Mouse (Mus musculus) urinary bladder, postnatal 36 days (tissue): Measurements from ENCODE around the gene Gm20388.
A peak's percentile ranks its signal among the peaks of the same experiment; 100 is the strongest.

Experiments
- DNase-seq, 2 experiments: peaks; one replicate each; pipeline ENCODE4 v3.0.0; 2022; ENCODE audit warnings: low spot score in 2 of 2, mixed read lengths in 1 of 2

The Gm20388 gene

DNA sequence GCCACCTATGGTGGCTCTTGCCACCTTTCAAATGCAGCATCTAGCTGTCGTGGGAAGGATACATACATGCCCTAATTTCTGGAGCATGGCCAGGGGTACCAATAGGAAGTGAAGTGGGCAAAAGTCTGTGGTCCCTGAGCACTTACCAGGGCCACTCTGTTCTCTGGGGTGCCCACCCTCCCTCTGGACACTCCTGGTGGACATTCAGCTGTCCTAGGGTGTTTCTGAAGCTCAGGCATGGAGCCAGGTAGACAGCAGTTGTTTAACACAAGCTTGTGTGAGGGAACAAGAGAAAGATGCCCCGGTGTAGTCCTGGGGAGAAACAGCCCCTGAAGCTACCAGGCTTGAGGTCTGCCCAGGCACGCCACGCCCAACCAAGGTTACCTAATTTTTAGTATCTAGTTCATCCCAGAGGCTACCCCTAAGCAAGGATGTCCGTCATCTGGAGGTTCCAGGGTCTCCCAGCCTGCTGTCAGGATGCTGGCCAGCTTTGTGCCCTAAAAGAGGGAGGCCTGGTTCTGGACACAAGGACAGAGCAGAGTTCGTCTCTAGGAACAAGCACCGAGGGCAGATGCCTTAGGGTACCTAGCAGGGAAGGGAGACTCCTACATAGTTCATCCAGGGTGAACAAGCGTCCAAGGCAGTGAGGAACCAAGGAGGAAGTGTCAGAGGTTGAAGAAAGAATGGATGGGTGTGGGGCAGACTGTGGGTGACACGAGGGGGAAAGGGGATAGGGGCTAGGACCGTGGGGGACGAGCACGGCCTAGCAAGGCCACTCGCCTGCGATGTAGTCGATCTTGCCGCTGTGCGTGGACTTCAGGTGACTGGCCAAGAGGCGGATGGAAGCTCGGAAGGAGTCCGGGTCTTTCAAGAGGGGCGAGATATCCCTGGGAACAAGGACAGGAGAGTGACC is 2665.3 kb downstream of the Gm20388 start:
- no peak for DNase-seq

GRCm38 (mm10) chr8:122576648-122577022 is 2666.0 kb downstream of the Gm20388 start, which contains the start of gene Aprt:
Gene Aprt (minus strand): TSS chr8:122576909.
- DNase-seq, result peak; percentile 96 to 97

DNA sequence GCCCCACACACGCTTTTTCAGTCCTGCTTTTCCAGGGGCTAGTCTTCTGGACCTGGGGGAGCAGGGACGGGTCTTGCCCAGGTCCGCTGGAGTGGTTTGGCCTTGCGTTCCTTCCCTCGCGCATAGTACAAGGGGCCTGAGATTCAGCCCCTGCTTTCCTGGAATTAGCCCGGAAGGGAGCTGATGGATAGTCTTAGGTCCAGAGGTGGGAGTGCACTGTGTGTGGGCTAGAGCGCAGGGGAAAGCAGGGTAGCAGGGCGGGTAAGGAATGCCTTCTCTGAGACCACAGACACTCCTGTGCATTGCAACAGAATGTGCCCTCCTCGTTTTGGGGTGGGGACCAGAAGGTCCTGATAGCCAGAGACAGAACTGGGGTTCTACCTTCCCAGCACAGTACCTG is 2666.5 kb downstream of the Gm20388 start:
- no peak for DNase-seq

DNA sequence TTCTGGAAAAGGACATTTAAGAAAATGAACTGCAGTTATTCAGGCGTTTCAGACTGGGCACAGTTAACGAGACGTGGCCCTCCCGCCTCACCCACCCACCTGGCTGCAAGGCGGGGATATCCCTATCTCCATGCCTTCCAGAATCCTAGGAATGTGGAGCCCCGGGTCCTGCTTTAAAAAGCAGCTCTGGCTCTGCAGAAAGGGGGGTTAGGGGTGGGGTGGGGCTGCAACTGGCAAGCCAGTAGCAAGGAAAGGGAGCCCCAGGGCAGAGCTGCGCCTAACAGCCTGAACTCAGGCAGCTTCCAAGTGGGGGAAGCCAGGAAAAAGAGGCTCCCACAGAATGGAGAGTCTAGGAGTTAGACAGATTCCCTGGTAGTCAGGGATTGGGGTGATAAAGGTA is 2668.6 kb downstream of the Gm20388 start:
- no peak for DNase-seq

- no peak for DNase-seq
Measured at GRCm38 (mm10) chr8:122580926-122581325, 2670.3 kb downstream of the Gm20388 start.

DNA sequence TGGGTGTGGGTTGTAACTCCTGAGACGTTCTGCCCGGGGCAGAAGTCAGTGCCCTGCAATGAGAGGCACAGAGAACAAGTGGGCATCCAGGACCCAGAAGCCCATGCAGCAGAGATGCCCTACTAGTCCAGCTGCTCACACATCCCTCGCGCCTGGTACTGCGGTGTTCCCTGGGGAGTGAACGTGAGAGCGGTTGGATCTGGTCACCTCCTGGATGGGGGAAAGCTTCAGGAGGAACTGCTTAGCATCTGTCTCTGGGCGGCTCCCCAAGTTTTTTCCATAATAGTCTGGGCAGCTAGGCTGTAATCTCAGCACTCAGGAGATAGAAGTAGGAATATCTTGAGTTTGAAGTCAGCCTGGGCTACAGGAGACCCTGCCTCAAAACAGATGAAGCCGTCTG is 2674.3 kb downstream of the Gm20388 start:
- no peak for DNase-seq

GRCm38 (mm10) chr8:122585411-122585891 is 2674.8 kb downstream of the Gm20388 start:
- no peak for DNase-seq

GRCm38 (mm10) chr8:122586171-122586570 is 2675.5 kb downstream of the Gm20388 start:
- no peak for DNase-seq

GRCm38 (mm10) chr8:122586749-122587148 is 2676.1 kb downstream of the Gm20388 start:
- DNase-seq, result no peak

- no peak for DNase-seq
Measured at GRCm38 (mm10) chr8:122593240-122593639, 2682.6 kb downstream of the Gm20388 start.

DNA sequence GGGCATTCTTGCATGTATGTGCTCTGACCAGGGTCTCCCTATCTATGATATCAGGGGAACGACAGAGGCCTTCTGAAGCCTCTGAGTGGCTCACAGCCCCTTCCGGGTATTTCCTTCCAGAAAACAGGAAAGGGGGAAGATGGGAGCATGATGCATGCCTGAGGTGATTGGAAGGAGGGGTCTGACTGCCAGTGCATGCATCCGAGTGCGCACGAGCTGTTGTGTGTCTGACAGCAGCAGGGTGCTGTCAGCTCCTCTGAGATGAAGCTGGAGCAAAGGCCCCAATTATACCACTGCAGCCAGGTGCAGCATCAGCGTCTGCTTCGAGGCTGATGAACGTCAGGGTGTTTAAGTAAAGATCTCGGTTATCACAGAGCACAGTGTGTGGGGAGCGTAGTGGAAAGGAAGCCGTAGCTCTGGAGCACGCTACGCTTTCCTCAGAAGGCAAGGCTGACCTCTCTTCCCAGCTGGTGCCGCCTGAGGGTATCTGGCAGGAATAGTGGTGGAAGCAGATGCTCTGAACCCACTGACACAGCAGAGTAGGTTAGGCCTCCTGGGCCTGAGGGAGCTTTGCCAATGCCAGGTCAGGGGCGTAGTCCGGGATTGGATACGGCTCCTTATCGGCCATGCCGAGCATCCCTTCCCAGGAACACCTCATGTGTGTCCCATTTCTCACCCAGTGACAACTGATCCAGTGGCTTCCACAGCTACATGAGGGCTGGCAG is 2683.3 kb downstream of the Gm20388 start:
- no peak for DNase-seq

DNA sequence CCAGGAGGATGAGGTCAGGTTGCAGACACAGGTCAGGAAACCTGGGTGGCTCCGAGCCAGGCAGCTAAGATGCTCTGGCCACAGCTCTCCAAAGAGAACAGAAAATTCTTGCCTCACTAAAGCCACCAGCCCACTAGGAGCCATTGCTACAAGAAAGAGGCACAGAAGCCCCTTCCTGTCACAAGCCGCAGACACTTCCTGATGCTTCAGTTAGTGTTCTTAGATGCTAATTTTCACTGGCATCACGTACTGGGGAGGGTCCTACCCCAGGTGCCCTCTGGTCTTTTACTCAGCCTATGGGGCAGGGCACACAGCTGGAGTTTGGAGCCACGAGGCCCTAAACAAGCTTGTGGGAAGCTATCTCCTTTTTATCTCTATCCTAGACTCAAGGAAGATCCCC is 2685.4 kb downstream of the Gm20388 start:
- no peak for DNase-seq

DNA sequence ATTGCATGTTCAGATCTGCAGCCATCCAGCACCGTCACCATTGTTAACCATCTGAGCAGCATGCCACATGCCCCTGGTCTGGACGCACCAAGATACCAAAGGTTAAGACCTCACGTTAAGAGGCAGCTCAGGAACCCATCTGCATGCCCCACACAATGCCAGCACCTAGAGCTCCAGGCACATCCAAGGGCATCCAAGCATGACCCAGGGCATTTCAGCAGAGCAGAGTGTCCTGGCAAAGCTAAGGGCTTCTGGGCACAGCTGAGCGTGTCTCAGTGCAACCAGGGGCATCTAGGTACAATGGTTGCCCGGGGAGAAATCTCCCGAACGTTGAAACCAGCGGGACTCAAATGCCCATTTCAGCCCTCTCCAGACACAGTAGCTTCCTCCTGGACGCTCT is 2690.0 kb downstream of the Gm20388 start:
- DNase-seq, result no peak

DNA sequence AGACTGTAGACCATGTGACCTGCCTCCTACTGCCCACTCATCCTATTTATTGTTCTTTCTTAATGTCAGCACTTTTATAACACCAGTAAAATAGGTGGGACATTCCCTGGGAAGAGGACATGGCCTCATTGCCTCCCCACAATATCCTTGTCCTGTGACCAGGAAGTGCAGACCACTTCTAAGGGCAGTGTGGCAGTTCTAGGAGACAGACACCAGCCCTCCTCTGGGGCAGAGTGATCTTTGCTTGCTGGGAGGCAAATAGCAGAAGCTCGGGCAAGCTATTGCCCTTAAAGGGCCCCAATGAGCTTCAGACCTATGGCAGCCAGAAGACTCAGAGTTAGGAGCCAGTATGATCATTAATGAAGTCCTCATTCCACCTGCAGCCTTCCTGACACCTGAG is 2694.0 kb downstream of the Gm20388 start:
- DNase-seq, result no peak

DNA sequence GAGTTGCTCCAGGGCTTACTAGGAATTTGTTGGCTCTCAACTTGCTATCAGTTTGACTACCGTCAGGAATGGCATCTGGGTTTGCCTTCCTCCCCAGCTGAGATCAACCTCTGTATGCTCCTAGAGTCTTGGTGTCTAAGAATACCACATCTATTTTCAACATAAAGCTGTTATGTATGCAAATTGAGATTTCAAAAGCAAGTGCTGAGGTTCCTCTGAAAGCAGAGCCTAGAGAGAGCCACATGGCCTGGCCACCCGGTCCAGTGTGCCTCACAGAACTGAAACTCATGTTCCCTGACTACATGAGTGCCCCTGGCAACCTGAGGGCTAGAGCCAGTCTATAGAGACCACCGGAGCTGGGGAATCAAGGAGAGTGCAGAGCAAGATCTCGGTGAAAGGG is 2694.7 kb downstream of the Gm20388 start:
- no peak for DNase-seq

- DNase-seq, result no peak
Measured at GRCm38 (mm10) chr8:122606810-122607209, 2696.2 kb downstream of the Gm20388 start.

DNA sequence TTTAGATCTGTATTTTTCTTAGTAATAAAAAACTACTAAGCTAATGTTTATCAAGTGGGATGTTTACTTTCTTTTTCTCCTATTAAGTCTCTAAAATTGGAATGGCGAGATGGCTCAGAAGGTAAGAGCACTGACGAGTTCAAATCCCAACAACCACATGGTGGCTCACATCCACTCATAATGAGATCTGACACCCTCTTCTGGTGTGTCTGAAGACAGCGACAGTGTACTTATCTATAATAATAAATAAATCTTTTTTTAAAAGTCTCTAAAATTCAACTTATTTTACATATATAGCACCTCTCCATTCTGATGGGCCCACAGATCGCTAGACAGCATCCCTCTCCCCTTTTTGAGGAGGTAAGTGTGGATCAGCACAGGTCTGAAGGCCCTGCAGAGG is 2699.6 kb downstream of the Gm20388 start:
- no peak for DNase-seq

GRCm38 (mm10) chr8:122610612-122611277 is 2700.1 kb downstream of the Gm20388 start:
- DNase-seq, result no peak

DNA sequence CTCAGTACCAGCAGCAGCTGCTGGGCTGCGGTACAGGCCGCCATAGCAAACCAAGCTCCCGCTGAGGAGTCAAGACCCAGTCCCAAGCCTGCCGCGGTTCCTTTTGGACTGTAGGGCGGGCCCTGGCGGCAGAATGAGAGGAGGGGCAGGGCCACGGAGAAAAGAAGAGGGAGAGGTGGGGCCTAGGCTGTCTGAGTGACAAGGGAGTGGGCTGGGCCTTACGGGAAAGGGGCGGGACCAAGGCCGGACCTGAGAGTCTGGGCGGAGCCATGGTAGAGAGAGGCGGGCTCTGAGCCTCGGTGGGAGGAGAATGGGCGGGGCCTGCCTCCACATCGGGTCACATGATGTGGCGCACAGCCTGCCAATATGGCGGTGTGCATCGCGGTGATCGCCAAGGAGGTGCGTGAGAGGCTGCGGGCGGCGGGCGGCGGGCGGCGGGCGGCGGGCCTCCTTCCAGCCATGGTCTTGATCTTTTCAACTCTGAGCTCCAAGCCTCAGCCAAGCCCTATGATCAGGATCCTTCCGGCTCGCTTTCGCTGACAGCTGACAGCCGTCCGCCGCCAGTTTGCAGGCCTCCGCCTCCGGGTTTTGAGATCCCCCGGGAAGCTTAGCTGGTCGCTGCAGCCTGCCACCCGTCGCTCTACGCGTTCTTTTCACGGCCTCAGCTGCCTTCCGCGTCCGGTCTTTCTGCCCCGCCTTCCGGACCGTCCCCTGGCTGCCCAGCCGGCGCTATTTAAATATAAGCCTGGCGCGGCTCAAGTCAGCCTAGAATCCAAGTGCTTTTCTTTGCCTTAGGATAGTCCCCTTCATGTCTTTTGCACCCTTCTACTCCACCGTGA is 2700.9 kb downstream of the Gm20388 start, which contains the start of the genes Galns and Trappc2l:
Gene Galns, minus strand, starts transcription at position 169 of the 839 bp plus-strand sequence.
Gene Trappc2l, plus strand, starts transcription at position 346 of the 839 bp plus-strand sequence.
- DNase-seq, result peak; percentile 93 to 95

DNA sequence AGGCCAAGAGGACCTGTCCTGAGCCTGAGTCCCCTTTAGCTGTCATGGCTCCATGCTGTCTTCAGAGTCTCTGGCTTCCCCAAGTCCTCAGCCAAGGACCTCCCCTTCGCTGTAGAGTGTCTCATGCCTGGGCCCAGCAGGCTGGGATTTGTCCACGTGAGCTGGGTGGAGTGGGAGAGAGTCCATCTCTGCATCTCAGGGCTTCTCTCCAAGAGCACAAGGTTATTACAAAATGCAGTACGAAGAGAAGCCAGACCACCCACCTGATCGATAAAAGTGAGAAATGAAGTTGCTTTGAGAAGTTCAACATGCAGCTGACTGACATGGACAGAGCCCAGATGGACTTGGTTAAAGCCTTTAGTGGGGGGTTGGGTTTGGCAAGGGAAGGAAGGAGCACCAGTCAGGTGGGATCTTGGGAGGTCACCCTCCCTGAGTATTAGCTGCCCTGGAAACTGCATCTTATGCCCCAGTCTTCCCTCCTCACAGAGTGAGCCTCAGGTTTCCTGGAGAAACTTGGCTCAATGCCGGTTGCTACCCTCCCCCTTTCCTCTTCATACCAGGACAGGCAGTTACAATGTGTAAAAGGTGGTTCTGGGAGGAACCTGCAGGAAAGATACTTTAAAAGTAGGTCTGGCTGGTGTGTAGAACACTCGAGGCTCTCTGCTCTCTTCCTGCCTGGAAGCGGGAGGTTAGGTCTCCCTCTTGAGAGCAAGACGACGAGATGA is 2705.7 kb downstream of the Gm20388 start:
- DNase-seq, result peak; percentile 40 to 63
